Mouse (Mus musculus) common myeloid progenitor, adult 5-6 weeks (primary cell): Measurements from ENCODE around the gene Phf7. TPM values are rescaled to one million over a fixed set of nuclear protein-coding genes. Genes with fewer than 3 reads are reported as not detected.

Experiments used
- ATAC-seq: replicated peaks from 2 replicates; pipeline ENCODE4 v1.8.0; 2016; ENCODE audit warnings: low read depth, mild to moderate bottlenecking, moderate TSS enrichment, inconsistent platforms; ENCODE audit not compliant: poor library complexity, severe bottlenecking
- total RNA-seq: library from RNA; stranded (forward); fragments of 200-1000, 187-1606 nt; gene quantifications from 2 replicates; pipeline ENCODE4 v1.2.3, GENCODE M21; 2017

Gene Phf7
- total RNA-seq, 1 experiment from 2014 or later, result 16.7 TPM

DNA sequence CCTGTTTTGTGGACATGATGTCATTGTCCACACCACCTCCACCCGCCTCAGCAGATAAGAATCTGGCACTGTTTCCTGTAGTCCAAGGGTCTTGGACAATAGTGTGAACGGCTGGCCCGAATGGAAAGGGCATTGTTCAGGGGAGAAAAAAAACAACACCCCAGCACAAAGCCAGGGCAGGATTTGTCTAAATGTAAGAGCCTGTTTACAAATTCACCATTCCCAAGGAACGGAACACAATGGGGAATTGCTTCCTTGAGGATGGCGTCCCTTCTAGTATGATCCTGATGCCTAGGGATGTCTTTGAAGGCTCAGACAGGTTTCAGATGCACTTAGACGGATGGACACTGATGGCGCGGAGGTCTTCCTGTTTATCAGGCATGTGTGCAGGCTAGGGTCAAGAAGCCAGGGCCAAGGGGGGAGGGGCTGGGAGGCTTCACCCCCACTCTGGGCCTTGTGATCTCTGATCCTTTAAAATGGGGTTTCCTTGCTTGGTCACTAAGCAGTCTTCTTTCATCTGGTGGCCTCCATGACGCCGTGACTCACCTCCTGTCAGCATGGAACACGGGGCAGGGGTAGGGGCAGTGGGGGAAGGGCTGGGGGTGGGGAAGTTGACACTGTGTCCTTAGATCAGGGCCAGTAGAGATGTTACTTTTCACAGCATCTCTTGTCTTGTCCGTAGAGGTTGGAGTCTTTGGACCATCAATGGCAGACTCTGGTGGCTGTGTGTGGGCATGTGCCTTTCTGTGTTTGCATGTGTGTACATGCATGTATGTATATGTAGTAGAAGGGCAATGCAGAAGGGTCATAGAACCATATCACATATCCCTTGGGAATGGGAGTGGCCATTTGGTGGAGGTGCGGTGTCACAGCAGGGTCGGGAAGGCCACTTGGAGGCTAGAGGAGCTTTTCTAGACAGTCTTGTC lies 17.8 kb downstream of the Phf7 start:
- ATAC-seq, result no peak

DNA sequence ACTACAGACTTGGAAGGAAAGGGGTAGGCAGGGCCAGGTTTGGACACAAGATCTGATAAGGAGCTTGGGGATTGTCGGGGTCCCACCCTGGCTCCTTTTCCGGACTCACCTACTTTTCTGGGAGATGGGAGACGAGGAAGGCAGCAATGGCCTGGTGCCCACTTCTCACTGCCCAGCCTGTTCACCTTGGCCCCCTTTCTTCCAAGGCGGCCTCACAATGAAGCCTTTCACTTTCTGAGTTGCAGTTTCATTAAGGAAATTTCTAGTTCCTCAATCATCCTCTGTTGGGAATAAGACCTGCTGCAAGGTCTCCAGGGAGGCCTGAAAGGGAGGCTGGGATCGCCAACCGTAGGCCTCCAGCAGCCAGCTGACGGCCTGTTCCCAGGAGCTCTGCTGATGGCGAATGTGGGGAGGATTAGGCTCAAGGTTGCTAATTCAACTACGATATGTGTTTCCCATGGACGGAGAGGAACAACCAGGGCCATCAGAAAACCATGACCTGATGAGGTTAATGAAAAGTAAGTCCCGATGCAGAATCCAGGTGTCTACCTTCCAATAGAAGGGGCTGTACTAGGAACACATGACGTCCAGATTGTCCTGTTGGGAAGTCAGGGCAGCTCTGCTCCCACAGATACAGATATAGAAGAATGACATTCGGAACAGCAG lies 18.6 kb downstream of the Phf7 start:
- no peak for ATAC-seq

DNA sequence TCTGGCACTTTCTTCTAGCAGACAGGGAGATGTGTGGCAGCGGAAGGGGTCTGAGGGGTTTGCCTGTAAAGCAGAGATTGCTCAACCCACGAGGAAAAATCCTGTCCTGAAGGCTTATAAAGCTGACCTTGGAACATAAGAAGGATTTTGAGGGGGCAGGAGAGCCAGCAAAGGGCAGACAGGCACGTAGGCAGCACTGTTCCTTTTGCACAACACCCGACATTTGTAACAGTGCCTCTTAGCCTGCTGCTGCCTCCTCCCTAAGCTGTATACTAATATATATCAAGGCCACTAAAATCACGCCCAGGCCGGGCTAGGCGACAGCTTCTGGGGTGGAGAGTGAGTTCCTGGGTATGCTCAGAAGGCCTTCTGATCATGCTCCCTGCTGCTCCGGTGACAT lies 20.7 kb downstream of the Phf7 start:
- no peak for ATAC-seq

DNA sequence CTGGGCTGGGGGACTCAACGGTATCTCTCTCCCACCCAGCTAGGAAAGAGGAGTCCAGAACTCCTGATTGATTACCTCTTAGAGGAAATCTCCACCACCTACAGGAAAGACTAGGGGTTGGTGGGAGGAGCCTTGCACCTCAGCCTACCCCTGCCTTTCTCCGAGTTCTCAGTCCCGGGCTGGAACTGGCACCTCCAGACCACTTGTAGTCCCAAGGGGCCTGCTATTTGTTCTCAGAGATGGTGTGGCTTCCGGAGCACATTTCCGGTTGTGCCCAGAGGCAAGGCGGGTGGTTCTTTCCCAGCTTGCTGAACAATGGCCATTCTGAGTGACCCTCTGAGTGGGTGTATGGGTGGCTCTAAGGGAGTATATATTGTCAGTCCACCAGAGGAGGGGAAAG lies 22.9 kb downstream of the Phf7 start:
- ATAC-seq, result peak; percentile 59

DNA sequence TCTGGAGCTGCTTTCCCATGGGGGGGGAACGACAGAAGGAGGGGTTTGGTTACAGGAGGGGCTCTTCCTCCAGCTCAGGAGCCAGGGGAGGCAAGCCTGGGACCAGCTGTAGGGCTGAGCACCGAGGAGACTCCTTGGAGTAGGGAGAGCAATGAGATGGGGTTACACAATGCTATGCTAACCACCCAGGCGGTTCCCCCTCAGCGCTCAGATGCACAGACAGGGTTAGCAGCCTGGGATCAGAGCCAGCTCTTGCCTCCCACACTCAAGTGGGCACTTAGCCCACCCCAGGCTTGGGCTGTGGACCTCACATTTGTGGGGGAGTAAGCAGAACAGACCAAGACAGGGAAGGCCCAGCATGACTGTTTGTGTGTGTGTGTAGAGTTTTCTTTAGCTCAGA lies 24.1 kb downstream of the Phf7 start:
- ATAC-seq, result peak; percentile 70

DNA sequence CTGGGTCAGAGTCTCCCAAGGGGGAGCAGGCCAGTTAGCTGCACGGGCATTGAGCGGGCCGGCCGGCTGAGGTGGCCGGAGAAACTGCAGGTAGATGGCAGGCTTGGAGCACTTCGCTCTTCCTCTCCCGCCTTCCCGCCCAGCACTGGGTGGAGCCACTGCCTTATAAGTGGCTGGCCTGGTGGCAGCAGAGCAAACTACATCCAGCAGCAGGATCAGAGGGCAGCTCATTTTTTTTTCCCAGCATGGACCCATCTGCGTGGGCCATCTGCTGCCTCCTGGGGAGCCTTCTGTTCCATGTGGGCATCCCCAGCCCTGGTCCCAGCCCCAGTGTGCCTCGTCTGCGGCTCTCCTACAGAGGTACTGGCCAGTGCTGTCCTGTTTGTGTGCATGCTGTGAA lies 33.5 kb downstream of the Phf7 start, which contains the start of gene Sema3g:
Gene Sema3g, plus strand, starts transcription at position 195 of the 400 bp plus-strand sequence.
- peak; percentile 85 for ATAC-seq

DNA sequence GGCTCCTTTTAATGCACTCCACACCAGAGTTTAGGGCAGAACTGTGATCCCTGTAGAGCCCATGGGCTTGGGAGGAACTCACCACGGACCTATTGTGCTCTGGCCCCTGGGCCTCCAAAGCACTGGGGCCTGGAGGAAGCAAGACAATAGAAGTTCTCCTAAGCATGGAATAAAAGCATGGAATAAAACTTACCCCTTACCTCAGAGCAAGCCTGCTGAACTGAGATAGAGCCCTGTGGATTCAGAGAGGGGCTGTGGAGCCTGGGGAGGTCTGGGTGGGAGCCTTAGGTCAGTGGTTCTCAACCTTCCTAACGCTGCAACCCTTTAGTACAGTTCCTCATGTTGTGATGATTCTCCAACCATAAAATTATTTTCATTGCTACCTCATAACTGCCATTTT lies 34.3 kb downstream of the Phf7 start, which contains the start of gene Nisch:
Gene Nisch, minus strand, starts transcription at position 101 of the 400 bp plus-strand sequence.
- ATAC-seq, result no peak

DNA sequence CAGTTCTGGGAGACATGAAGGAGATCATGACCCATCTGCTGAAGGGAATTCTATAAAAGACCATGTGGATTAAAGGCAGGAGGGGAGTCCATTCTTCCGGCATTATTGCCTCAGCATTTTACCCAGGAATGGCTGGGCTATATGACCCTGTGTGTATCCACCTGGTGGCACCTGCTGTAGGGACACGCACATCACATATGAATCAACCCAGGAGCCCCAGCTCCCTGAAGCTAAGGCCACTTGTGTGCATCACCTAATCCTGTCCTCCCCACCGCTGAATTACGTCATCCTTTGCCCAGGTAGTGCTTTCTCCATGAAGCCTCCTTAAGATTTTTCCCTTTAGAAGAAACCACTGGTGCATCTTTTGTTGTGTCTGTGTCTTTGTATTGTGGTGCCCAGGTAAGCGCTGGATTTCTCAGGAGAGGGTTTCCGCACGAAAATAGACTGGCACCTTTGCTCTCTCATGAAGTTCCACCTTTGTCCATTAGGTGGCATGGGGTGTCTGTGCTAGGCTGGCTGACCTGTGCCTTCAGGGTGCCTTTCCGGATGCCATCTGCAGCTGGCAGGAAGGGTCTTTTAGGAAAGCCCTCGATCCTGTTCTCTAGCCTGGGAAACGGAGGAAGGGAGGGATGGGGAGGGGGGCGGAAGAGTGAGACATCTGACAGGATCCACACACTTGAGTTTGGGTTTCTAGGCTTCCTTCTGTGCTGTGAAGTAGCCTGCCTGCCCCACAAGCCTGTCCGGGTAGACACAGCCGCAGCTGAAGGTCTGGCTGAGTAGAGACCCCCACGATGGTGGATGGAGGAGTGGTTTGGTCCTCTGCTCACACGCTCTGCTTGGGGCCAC lies 35.7 kb downstream of the Phf7 start:
- peak; percentile 75 for ATAC-seq

DNA sequence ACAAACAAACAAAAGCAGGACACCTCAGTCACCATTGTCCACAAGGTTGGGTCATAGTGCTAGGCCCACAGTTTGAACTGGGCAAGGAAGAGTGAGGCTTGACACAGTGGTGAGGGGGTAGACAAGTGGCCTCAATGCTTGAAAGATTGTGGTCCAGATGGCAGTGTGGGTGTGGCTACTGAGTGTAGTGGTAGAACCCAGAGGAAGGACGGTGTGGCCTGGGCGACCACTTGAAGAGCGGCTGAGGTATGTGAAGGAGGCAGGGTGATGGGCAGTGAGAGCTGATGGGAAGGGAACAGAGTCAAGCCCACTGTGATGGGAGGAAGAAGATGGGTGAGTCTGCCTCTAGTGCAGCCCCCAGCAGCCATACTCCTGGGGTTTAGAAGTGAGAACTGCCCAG lies 36.4 kb downstream of the Phf7 start:
- peak; percentile 26; the same call in 1 of the 2 replicates for ATAC-seq

DNA sequence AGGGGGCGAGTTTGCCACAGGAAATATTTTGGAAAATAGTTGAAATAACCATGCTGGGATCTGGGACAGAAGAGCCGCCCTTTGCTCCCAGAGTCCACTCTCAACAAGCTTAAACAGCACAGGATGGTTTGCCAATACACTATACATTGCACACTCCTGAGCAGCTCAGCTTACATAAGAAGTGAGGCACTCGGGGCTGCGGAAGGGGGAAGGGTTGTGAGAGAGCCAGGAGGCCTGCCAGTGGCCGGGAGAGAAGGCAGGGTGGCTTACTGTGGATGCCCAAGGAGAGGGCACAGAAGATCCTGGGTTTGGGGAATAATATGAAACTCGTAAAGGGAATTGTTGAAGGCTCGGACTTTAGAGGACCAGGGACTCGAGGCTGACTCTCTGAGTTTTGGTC lies 37.2 kb downstream of the Phf7 start:
- no peak for ATAC-seq

DNA sequence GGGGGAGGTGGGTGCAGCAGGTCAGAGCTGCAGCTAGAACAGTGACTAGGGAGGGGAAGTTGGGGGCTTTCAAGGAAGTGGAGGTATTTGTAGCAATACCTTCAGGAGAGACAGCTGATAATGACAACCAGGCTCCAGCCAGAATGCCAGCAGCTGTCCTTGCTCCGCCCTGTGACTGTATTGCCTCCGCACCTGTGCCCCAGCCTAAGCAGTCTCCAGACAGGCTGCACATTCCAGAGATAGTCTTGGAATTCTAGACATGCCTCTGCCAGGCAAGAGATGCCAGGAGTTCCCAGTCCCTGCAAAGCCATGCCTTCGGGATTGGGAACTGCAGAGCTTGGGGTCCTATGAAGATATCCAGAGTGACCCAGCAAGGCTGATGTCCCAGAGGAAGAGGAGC lies 38.6 kb downstream of the Phf7 start:
- ATAC-seq, result no peak

DNA sequence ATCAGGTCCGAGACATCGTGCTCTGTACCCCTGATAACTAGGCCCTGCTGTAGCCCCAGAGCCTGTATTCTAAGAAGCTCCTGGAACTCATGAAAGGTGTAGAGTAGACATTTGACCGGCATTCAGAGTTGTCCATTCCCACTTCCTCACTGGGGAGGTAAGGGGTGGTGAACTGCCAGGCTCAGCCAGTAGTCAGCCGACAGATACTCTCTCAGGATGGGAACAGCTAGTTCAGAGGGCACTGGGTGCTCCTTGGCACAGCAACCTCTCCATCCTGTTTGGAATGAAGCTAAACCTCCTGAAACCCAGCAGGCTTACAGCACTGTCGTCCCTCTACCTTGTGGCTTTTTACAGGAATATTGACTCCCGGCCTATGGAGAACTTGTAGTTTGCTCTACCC lies 39.3 kb downstream of the Phf7 start:
- ATAC-seq, result no peak

DNA sequence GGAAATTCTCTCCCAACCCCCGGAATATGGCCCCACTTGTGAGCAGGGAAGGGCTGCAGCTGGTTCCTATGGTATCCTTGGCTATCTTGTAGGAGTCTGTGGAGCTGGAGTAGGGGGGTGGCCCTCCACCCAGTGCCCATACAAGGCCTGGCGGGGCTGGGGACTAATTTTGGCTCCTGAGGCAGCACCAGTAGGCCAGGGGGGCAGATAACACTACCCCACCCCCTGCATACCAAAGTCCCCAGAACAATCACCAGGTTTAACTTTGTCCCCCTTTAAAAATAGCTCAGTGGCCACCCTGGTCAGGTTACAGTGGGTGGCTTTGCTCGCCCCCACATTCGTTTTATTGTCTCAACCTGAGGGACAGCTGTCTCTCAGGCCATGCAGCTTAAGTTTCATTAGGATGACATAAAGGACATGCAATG lies 42.0 kb downstream of the Phf7 start:
- no peak for ATAC-seq

DNA sequence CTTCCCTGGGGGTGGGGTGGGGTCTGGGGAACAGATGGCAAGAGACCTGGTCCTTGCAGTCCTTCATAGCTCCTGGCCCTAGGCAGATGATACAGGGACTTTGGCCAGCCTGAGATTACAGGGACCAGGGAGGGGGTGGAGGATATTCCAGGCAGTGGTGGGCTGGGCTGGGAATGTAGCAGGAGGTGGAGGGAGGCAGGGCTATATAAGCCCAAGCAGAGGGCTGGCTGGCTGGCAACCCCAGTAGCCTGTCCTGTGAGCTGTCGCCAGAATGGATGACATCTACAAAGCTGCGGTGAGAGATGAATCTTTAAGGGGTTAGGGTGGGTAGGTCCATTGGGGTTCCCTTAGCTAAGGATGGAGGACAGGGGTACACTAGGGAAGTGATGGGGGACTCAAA lies 43.0 kb downstream of the Phf7 start, which contains the start of gene Tnnc1:
Gene Tnnc1, plus strand, starts transcription at position 229 of the 400 bp plus-strand sequence.
- no peak for ATAC-seq

DNA sequence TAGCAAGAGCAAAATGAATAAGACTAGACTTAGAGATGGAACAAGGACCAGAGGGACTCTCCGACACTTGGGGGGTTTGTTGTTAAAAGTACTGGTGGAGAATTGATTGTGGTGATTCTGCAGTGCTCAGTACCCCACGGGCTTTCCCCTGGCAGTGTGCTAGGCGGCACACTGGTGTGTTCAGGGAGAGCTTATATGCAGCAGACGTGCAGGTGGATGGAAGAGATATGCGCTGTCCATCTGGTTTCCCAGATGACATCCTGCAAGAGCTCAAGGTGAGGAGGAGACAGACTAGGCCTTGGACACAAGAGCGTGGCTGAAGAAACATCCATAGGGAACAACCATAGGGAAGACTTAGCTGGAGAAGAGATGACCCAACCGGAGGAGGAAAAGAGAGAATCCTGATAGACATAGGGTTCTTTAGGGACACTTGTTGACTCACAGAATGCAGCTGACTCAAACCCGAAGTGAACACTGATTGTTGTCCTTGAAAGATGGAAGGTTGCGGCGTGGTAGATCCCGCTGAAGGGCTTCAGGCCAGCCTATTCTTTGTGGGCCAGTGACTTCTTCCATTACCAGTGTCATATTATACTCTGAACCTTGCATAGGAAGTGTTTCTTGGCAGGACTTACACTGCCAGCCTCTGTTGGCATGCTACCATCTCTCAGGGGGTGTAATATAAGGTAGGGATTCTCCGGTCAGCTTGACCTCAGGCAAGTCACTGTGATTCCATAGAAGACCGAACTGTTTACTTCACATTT lies 43.9 kb downstream of the Phf7 start:
- ATAC-seq, result no peak

DNA sequence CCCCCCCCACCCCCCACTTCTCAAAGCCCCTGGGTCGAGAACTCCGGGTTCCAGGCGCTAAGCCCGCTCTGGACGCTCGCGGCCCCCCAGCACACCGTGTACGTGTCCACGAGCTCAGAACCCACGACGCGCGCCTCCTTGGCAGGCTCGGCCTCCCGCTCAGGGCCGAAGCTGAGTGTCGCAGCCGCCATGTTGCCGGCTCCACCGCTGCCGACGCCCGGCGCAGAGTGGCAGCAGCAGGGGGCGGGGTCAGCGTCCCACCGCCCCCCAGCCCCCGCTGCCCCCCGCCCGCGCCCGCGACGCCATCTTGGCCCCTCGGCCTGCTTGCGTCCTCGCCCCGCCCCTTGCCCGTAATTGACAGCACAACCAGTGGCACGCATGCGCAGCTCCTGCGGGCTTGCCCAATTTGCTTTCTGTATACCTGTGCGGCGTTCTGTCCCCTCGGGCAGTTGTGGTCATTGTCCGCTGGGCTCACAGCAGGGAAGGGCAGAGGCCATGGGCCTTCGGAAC lies 44.6 kb downstream of the Phf7 start:
- peak; percentile 71 for ATAC-seq

DNA sequence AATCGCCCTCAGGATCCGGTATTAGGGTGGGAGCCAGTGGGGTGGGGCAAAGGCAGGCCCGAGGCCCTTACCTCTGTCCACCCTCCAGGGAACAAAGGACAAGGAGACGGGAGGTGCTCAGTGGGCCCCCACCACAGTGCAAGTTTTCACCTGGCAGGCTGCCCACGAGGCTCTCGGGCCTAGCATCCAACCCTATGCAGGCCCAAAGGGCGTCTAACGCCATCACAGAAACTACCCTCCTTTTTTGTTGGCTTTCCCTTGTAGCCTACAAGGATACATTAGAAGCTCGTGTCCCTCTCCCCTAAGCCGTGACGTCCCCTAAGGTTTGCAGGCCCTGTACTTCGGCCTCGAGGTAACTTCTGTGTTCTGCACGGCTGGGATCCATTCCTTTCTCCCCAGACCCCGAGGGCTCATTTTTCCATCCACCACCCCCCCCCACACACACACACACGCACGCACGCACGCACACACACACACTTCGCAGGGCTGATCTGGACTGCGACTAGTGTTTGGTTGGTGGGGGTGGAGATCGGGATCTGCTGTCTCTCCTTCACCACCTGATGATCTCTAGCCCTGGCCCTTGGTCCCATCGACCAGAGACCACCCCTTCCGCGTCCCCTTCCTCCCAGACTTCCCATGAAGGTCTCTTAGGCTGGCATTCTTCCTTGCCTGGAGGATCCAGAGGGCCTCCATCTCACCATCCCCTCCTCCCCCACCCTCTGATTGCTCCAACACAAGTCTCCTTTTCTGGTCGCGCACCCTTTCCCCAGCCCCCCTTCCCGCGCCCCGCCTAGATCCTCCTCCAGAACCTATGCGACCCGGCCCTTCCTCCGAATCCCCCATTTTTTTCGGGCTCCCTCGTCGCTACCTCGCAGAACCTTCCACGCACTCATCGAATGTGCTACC lies 45.3 kb downstream of the Phf7 start:
- peak; percentile 10; the same call in 1 of the 2 replicates for ATAC-seq

DNA sequence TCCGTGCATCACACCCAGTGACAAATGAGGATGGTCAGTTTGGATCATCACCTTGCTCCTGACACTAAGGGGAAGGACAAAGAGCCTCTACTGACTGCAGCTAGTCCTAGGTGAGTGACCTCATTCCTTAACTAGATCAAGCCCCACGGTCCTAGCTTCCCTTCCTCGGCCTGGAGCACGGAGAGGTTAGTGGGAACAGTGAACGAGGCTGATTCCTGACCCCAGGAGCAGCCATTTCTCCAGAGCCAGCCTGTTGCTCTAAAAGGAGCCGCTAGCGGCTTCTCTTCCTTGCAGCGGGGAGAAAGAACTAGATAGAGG lies 45.9 kb downstream of the Phf7 start:
- ATAC-seq, result no peak
